Mouse (Mus musculus) fat pad, adult 2 months (tissue): ENCODE measurements around the gene Prdx3.
"Not testable (repeated sequence)": the region's sequence is repeated elsewhere in the genome, so short reads cannot be mapped to it uniquely, and the experiment has no call there.

ENCODE experiments used
- DNase-seq: peaks from one replicate; pipeline ENCODE4 v3.0.0-alpha.2; 2011; ENCODE audit warnings: low read depth, low spot score; ENCODE audit errors: extremely low read depth

The Prdx3 gene

DNA sequence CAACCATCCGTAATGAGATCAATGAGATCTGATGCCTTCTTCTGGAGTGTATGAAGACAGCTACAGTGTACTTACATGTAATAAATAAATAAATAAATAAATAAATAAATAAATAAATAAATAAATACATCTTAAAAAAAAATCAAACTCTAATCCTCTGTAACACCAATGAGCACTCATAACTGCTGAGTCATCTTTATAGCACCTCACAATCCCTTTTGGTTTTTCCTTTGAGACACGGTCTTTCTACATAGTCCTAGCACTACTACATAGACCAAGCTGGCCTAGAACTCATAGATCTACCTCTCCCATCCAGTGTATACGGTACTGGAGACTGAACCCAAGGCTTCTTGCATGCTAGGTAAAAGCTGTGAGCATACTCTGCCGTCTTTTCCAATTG is 8.2 kb downstream of the Prdx3 start:
- not testable (repeated sequence) for DNase-seq

DNA sequence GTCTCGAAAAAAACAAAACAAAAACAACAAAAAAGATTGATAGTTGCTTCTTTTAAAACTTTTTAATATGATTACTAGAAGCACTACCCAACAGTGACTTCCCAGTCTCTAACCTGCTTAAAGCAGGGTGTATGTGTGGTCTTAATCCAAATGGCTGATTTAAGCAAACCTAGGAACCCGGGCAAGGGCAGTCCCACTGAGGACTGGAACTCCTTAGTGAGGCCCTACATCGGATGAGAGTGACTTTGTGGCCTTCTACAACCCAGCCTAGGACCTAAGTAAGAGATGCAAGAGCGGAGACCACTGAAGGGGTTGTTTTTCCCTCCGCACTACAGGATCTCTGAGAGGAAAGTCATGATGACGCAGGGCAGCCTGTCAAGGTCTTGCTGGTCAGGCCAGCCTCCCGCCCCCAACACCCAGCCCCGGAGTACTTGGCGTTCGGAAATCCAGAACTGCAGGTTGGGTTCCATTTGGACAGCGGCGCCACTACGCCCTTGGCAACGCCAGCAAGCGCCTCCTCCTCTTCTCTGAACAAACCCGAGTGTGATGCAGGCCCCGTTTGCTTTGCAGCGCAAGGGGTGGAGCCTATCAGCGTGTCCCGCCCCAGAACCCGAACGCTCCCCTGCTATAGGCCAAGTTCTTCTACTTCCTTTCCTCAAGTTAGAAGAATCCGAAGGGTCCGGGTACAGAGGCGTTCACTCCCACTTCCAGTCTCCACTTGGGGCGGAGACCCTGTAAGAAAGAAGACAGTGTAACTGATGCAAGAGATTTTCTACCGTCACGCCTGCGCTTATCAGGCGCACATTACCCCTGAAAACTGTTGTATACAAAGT is 13.3 kb downstream of the Prdx3 start, which contains the start of gene Sfxn4:
Sfxn4 (minus strand) TSS at position 612 of the 833 bp plus-strand sequence.
- peak; percentile 67 for DNase-seq

DNA sequence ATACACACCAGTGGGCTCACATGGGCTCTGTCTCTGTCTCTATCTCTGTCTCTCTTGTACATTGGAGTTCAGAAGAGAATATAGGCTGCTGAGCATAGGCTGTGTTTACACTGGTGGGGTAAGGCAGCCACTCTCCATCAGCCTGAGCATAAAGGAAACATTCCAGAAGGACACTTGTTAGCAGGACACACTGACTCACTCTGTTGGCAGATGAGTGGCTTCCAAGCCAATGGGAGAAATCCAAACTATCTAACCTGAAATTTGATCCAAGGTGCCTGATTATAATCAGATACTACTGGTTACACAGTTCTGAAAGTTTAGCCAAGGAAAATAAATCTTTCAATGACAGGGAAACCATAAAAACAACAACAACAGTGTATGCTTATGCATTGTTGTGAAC is 28.6 kb downstream of the Prdx3 start:
- no peak for DNase-seq

DNA sequence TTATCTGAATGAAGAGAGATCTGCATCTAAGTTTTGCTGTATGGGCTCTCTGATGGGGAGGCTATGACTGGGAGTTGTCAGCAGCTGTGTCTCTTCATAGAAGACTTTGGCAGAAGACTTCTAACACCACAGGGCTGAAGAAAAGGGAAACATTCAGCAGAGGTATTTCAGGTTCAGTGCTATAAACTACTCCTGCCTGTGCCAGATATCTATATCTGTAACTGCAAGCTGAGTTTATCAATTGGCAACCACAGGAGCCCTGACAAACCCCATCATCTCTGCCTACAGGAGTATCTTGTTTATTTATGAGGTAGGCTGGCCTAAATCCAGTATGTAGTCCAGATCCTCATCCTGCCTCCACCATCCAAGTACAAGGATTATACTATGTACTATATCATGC is 31.0 kb downstream of the Prdx3 start:
- DNase-seq: no peak

DNA sequence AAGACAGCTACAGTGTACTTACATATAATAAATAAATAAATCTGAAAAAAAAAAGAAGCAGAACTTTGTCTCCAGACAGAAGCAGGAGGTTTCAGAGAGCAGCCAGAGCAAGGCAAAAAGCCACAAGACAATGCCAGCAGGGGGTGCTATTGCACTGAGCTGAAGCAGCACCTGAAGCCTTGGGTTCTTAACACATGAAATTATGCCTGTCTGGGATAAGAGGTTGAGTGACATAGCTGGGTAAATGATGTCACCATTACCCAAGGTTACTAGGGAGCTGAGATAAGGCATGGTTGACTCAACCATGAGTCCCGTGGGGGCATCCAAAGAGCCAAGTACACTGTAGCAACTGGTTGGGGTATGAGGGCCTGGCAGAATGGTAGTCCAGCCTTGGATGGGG is 36.6 kb downstream of the Prdx3 start:
- no peak for DNase-seq

DNA sequence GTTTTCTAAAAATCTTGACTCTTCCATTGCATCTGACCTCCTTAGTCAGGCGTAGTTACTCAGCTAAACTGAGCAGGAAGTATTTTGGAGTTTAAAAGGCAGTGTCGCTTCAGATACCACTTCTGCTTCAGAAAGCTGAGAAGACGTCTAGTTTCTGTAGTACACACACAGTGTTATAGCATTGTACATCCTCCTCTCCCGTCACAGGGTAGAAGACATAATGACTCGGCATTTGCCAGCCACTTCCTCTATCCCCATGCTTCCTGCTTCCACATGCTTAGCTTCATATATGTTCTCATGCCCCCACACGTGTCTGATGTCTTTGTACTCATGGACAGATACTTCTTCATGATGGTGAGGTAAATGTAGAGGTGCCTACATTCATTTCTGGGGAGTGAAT is 55.7 kb downstream of the Prdx3 start:
- no peak for DNase-seq
